Mouse (Mus musculus) frontal cortex, adult (tissue): ENCODE measurements at regions not wholly inside any gene's neighbourhood (a gene's known extent, or its start where the extent isn't known, plus 50 kb on each side); places are given as distances from the start of the nearest gene placed in this dataset.

Experiments used
- ATAC-seq: cut with Nextera tagmentation; 2 replicates; pipeline ENCODE4 v1.9.2; 2017; ENCODE audit warnings: mild to moderate bottlenecking, moderate library complexity, mixed read lengths; ENCODE audit not compliant: low TSS enrichment

- peak; percentile 55; the same call in 1 of the 2 replicates for ATAC-seq
Observed at GRCm38 (mm10) chr9:41766533-41766920, 357.6 kb downstream of the Sorl1 start.

DNA sequence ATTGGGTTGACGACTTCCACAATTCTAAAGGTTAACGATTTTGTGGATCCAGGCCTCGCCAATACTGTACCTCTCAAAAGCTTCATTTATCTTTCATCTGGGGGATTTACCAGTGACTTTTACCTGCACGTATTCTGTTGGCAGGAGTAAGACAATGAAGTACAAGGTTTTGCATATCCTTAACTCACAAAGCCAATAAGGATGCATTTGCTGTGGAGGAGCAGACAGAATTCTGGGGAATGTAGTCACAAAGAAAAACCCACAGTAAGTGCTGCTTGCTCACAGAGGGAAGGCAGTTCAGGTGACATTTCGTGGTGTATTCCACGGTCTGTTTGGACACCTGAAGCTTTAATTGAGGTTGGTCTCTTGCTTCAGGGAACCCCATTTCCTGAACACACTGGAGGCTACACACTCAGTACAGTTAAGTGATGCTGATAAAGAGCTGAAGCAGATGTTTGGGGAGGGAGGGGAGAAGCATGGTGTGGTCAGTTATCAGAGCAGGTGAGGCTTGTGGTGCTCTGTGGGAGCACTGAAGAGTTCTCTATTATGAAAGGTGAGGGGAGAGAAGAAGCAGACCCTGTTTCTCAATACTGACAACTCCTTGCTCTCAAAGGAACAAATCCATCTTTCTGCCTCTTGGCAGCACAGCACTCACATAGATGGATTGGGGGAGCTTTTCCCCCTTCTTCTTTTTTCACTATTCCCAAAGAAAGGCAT lies 358.1 kb downstream of the Sorl1 start:
- no peak for ATAC-seq

DNA sequence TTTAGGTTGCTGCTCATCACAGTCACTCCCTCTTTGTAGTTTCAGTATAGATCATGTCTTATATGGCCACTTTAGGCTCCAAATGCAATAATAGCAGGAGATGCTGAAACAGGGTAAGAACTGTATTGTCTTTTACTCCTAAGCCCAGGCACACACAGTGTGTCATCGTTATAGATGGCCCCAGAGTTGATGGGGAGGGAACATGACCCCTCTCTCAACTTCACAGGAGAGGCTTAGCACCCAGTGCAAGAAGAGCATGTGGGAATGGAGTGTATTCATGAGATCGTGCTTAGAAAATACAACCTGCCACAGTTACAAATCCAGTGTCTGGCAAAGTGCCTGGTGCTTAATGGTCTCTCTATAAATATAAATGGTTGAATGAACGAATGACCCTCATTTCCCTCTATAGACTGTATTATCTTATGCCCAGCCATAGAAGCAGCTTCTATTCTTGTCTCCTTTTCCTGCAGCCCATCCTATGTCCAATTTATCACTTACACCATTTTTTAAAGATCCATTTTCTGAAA lies 363.0 kb downstream of the Sorl1 start:
- no peak for ATAC-seq

DNA sequence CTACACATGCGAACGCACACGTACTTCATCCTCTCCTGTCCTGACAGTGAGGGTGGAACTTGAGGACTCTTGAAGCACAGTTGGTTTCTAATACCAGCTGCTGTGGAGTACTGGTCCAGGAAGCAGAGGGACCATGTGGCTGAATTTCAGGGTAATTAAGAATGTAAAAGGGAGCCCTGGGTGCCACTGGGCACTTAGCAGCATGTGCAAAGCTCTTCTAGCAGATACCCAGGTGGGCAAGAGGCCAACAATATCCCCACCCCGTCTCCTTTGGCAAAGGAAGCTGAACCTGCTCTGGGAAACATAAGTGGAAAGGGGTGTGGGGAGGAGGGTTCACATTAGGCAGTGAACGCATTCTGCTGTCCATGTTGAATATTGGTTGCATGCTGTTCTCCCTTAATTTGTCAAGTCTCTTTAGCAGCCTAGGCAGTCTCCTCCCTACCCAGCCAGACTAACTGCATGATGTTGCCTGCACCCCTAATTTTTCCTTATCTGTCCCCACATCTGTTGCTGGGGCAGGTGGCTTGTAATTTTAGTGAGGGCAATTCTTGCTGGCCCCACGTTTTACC lies 369.6 kb downstream of the Sorl1 start:
- no peak for ATAC-seq

- ATAC-seq: no peak
Observed at GRCm38 (mm10) chr9:41745979-41746647, 378.0 kb downstream of the Sorl1 start.

- no peak for ATAC-seq
Observed at GRCm38 (mm10) chr9:41741500-41741899, 382.6 kb downstream of the Sorl1 start.

GRCm38 (mm10) chr9:41740536-41740935 lies 383.6 kb downstream of the Sorl1 start:
- no peak for ATAC-seq

DNA sequence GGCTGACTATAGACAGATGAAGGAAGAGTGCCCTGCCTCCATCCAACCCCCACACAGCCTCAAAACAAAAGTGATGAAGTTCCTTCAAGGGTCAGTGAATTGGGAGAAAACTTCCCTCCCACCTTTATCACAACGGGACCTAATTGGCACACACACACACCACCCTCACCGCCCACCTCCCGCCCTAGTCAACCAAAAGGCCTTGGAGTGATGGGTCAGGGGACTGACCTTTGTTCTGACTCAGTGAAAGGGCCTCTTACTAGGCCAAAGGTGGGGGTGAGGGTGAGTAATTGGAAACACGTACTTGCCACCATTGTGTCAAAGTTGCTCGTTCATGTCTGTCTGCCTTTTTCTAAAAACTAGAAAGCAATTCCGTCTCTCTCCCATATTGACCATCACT lies 386.4 kb downstream of the Sorl1 start:
- no peak for ATAC-seq

DNA sequence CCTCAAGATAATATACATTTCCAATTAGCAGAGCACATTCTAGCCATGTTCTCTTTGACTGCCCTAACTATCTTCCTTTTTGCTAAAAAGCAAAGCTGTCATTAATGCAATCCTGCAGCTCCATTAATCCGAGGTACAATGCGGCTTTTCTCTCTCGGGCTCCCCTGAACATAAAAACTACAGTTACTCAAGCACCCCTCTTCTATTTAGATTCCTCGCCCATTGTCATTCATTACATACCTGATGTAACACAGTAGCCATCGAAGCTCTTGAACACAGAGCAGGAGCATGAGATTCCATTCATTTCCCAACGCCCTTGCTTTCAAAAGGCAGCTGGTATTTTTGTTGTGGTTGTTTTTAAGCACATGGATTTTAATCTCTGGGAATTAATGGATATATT lies 387.2 kb downstream of the Sorl1 start:
- no peak for ATAC-seq

GRCm38 (mm10) chr9:41736234-41736859 lies 387.8 kb downstream of the Sorl1 start:
- ATAC-seq: peak; percentile 48; the same call in 1 of the 2 replicates

- peak; percentile 72 for ATAC-seq
Observed at GRCm38 (mm10) chr9:41735448-41736233, 388.5 kb downstream of the Sorl1 start.

- ATAC-seq: no peak
Observed at GRCm38 (mm10) chr9:41734925-41735447, 389.1 kb downstream of the Sorl1 start.

DNA sequence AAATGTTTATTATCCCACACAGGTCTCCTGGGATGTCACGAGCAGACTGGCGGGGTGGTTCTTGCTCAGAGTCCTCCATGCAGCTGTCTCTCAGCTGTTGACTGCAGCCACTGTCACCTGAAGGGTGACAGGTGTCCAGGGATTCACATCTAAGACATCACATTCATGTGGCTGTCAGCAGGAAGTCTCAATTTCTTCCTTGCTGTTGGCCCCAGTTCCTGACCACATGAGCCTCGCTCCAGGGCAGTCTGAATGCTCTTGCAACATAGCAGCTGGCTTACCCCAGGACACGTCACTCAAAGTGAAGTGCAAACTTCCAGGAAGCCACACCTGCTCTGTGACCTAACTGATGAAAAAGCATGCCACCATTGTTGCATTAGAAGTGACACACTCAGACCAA lies 402.5 kb downstream of the Sorl1 start:
- no peak for ATAC-seq

DNA sequence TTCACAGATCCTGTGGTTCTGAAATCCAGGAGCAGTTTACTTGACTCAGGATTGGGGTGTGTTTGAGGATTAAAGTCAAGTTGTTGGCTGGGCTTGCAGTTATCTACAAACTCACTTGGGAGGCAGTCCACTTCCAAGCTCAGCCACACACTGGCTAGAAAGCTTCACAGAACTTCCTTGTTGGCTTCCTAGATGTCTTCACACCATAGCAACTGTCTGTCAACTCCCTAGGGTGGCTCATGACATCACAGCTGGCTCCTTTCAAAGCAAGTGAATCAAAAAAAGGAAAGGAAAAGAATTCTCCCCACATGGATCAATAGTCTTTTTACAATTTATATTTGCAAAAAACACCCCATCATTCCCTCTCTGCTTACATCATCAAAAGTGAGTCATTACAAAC lies 408.9 kb downstream of the Sorl1 start:
- no peak for ATAC-seq

GRCm38 (mm10) chr9:41705972-41706371 lies 418.1 kb downstream of the Sorl1 start:
- no peak for ATAC-seq

DNA sequence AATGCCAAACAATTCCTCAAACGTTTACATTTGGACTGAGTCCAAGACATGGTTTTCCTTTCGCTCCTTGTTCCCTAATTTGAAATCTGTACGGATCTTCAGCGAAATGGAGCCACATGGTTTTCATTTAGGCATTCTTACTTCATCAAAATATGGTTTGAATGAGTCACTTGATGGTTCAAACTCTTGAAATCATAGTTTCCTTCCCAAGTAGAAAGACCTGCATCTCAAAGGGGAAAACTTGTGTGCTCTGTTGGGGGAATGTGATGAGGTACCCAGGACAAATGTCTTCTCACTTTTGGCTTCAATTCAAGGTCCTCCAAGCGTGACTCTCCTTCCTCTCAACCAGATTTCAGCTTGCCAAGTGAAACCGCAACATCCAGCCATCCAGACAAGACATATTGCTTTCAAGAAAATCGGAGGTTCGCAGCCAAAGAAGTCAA lies 418.6 kb downstream of the Sorl1 start:
- no peak for ATAC-seq

- ATAC-seq: no peak
Observed at GRCm38 (mm10) chr9:41703091-41703490, 421.0 kb downstream of the Sorl1 start.

GRCm38 (mm10) chr9:41700683-41701082 lies 423.4 kb downstream of the Sorl1 start:
- peak; percentile 47; the same call in 1 of the 2 replicates for ATAC-seq

GRCm38 (mm10) chr9:41699031-41699430 lies 425.1 kb downstream of the Sorl1 start:
- ATAC-seq: no peak

DNA sequence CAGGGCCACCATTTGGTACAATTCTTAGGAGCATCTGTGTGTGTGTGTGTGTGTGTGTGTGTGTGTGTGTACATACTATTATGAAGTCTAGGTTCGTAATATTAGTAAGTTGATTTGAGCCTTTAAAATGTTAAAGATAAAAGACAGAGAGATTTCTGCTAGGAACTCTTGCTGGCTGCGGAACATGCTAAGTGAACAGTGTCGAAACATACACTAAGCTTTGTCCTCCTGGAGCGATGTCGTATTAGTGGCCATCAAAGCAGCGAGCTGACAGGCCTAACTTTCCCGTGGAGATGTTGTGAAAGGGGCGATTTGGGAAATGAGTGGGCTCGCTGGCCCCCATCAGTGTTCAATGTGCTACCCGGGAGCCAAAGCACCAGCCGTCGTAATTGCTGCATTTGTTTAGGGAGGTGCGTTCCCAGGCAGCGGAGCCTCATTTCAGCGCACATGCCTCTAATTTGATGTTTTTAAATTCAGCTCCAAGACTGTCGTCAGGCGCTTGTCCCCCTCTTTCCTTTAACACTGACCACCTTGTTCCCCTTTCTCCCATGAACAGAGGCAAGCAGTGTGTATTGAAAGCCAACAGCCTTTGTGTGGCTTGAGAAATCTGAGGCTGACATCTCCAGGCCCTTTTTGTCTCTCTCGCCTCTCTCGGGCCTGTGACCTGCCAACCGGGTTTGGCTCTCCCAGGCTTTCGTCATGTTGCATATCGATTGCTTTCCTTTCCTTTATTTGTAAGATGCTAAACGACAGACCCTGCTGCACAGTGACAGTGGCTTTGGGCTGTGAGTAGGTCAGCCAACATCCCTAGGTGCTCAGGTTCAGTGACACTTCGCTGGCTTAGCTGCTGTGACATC lies 426.3 kb downstream of the Sorl1 start:
- 0 out of 2 replicates have a peak, but pooled peaks have one; percentile 38 for ATAC-seq
